Mouse (Mus musculus) adrenal gland, postnatal 36 days (tissue): ENCODE results near the gene Slc25a45. TPM values are rescaled to one million over a fixed set of nuclear protein-coding genes. Genes with fewer than 3 reads are reported as not detected.
"Not testable (repeated sequence)": the region's sequence is repeated elsewhere in the genome, so short reads cannot be mapped to it uniquely, and the experiment has no call there.

ENCODE experiments used
- DNase-seq, 2 experiments: peaks; one replicate each; pipeline ENCODE4 v3.0.0; 2021; ENCODE audit warnings: mixed read lengths in 1 of 2
- total RNA-seq, 2 experiments: library from RNA; stranded (reverse); gene quantifications; 2 replicates each; pipeline ENCODE4 v1.2.3; 2021

Gene Slc25a45
- total RNA-seq, 2 experiments from 2014 or later, result 9.4 to 33.2 TPM

DNA sequence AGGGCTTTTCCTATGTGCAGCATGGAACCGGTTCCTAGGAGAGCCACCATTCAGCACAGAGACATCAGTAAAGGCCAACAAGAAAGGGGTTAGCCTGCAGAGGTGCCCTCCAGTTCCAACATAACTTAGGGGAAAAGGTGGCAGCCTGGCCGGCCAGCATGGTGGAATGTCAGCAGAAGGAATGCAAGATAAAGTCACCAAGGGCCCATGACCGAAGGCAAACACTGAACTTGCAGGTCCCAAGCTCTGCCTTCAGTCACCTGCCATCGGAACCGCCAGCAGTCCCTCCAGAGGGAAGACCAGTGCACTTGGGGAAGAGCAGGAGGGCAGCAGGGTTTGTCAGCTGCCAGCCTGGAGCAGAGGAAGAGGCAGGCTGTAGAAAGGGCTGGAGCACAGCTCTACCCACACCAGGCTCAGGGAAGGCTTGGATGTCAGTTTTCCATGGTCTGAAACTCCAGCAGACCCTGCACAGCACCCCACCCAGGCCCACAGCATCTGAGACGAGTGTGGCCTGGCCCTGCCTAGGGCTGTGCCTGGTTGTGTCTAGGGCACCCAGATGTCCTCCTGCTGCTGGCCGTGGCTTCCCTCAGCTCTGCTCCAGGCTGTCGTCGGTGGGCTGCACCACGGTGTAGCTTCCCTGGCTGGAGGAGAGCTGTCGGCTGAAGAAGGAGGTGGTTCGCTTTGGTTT, 25.4 kb upstream of the Slc25a45 start:
- DNase-seq, result no peak

DNA sequence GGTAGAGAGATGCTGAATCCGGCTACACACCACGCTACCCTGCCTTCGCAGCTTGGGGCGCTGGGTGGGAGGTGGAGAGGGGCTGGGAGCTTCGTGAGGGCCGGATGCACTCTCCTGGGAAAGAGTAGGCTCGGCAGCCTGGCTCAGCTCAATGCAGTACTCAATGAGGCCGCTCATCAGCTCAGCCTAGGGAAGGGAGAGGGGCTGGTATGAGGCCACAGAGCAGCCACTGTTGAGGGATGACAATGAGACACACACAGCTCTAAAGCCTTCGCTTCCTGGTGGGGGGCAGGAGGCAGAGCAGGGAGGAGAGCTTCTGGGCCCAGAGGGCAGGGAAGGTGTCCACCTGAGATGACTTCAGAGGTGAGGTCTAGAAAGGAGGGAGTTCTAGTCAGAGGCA, 21.0 kb upstream of the Slc25a45 start:
- peak in 1 of 2 experiments; percentile 0 for DNase-seq

GRCm38 (mm10) chr19:5862335-5863085, 15.1 kb upstream of the Slc25a45 start:
- no peak for DNase-seq

- DNase-seq, result peak; percentile 15 to 57
Observed at GRCm38 (mm10) chr19:5863776-5864175, 13.8 kb upstream of the Slc25a45 start.

GRCm38 (mm10) chr19:5864710-5865398, 12.8 kb upstream of the Slc25a45 start:
- DNase-seq, result peak in 1 of 2 experiments; percentile 4

DNA sequence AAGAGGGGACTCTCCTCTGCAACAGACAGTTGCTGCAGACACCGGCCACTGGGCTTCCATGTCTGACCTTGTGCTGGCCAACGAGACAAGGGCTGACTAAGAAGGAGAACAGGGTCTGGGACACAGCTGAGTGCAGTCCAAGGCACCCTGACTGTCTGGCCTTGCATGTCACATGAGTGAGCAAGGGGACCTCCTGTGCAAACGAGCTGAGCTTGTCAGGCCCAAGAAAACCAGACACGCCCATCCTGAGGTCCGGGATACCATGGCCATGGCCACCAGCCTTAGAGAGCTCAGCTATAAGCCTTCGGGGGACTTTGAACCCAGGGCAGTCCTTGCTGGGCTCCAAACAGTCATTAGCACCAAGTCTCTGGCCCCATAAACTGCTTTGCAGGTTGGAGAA, 9.5 kb upstream of the Slc25a45 start:
- DNase-seq, result peak; percentile 48 to 79

GRCm38 (mm10) chr19:5871273-5871672, 6.3 kb upstream of the Slc25a45 start:
- DNase-seq, result peak in 1 of 2 experiments; percentile 33

DNA sequence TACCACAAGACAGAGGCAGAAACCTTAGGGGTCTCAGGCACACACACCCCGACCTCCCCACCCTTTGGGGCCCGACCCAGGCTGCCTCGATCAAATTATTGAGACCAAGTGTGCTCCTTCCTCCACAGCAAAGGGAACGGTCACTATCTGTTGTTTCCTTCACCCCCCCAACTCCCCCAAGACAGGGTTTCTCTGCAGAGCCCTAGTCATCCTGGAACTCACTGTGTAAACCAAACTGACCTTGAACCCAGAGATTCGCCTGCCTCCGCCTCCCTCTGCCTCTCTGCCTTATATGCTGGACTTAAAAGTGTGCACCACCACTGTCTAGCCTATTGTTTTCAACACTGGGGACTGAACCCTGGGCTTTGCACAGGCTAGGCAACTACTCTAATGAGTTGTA, 5.9 kb upstream of the Slc25a45 start:
- DNase-seq, result no peak

DNA sequence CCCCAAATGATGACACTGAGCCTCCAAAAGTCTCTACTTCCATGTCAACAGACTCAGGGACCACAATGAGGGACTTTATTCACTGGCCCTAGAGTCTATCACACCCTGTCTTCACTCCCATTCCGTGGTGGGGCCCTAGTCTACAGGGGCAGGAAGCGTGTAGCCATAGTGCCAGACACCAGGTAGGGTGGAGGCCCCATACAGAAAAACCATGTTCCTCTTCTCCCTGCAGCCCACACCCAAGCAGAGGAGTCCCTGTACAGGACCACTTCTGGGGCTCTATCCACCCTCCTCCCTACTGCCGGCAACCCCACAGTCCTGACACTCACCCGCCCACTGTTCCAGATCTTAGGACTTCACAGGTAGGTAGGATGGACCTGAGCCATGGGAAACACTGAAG, 5.1 kb upstream of the Slc25a45 start:
- no peak for DNase-seq

DNA sequence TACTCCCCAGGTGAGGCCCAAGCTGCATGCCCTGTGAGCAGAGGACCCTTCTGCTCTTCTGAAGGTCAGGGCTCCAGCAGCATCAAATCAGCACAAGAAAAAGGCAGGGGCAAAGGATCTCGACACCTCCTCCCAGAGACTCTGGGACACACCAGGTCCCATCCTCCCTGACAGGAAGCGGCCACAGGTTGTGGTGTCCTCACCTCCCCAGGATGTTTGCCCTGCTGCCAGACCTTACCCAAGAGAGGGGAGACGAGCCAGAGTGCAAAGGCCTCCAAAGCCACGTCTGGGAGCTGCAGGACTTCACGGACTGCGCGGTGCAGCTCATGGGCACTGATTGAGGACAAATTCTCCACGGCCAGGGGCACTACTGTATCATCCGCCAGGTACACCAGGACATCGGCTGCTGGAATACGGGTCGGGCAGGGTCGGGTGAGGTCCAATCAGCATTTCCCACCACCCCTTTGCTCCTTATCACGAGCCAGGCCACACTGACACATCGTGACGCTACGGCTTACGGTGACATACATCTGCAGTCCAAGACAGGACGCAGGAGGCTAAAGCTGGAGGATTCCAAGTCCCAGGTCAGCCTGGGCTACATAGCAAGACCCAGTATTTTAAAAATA, 4.6 kb upstream of the Slc25a45 start:
- no peak for DNase-seq

GRCm38 (mm10) chr19:5874391-5874968, 3.1 kb upstream of the Slc25a45 start:
- no peak for DNase-seq

GRCm38 (mm10) chr19:5874969-5875480, 2.6 kb upstream of the Slc25a45 start, which contains the start of gene Frmd8:
Gene Frmd8, minus strand, starts transcription at chr19:5875274.
- peak; percentile 95 to 97 for DNase-seq

- DNase-seq, result peak; percentile 88 to 92
Observed at GRCm38 (mm10) chr19:5878362-5878722, 734 bp downstream of the Slc25a45 start.

DNA sequence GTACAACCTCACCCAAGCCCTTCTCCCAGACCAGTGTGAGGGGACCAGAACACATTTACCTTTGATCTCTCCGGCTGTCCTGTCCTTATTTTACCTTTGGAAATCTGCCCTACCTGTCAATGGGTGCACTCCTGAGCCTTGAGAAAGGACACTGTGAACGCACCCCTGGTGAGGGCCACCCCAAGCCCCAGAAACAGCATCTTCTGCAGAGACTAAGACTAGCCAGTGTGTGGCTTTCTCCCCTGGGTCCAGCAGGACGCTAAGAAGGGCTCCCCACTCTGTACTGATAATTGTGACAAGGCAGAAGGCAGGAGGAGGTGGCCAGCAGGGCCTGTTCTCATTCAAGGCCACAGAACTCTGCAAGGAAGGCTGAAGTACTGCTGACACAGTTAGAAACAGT, 1.3 kb downstream of the Slc25a45 start:
- DNase-seq, result peak; percentile 48 to 64

- no peak for DNase-seq
Observed at GRCm38 (mm10) chr19:5879735-5880134, 2.1 kb downstream of the Slc25a45 start.

GRCm38 (mm10) chr19:5881155-5881554, 3.5 kb downstream of the Slc25a45 start:
- no peak for DNase-seq

DNA sequence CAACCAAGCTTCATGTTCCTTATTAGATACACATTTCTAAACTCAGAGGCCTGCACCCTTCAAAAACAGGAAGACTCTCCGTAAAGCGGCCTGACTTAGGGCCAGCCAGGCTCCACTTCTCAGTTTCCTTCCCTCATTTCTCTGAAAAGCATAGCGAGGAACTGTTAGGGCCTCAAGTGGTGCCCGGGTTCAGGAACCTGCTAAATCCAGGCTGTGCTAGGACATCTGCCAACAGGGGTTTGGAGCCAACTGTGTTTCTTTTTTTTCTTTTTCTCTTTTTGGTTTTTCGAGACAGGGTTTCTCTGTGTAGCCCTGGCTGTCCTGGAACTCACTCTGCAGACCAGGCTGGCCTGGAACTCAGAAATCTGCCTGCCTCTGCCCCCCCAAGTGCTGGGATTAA, 4.5 kb downstream of the Slc25a45 start:
- DNase-seq, result not testable (repeated sequence)

DNA sequence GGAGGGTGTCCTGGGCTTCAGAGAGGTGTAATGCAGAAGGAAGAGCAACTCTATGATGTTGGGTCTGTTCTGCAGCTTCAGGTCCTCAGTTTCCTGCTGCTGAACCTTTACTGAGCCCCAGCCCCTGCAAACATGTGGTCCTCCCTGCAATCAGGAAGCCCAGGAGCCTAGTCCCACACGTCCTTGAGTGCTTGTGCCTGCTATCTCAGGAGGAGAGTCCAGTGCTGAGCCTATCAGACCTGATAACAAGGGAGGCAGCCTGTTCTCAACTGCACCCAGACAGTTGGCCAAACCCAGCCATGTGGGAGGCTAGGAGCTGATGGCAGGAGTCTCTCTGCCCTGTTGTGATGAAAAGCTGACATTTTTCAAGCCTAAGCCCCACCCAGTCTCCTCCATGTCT, 6.3 kb downstream of the Slc25a45 start:
- no peak for DNase-seq

DNA sequence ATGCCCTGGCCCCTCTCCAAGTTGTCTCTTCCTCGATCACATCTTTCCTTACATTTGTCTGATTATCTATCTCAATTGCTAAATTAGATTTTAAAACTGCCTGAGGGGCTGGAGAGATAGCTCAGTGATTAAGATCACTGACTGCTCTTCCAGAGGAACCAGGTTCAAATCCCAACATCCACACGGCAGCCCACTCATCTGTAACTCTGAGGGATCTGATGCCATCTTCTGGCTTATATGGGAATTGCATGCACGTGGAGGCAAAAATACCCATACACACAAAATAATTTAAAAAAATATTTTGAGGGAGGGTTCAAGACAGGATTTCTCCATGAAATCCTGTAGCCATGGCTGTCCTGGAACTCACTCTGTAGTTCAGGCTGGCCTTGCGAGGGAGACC, 8.2 kb downstream of the Slc25a45 start:
- DNase-seq, result no peak

- no peak for DNase-seq
Observed at GRCm38 (mm10) chr19:5887234-5887815, 9.7 kb downstream of the Slc25a45 start.

DNA sequence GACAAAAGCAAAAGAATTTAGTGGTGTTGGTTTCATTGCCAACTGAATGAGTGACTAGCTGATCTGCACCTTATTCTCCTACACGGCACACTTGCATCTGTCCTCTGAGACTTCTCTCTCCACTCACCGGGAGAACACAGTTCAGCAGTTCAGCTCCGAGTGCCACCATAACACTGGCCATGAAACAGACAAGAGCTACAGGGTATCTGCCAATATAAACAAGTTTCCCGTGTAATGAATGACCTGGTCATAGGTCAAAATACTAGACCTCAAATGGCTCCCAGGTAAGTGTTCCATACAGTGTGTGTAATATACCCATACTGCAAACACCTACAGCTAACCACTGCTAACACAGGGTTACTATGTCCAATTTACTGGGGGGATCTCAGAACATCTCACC, 11.6 kb downstream of the Slc25a45 start:
- DNase-seq, result no peak
